ENCODE assay signal across 13 mouse cellular contexts in genomic region chr10:65215206-65215605, GRCm38 (mm10).
"Had no signal": no experiment of that assay in that cellular context is flagged by ENCODE, and none has a peak within 500 bp of the region (broad histone marks: within the 10 kb centered on the region; RNA-seq: fewer than 3 reads in every experiment).

No protein-coding gene starts in this region.

- ATAC-seq: intestine, embryonic 16.5 days; liver, postnatal 0 days; midbrain, embryonic 13.5 days had no signal

- H3K4me3 ChIP-seq: kidney, embryonic 15.5 days; limb, embryonic 12.5 days; liver, embryonic 13.5 days; lung, embryonic 15.5 days; midbrain, embryonic 13.5 days had no signal

- H3K27me3 ChIP-seq: kidney, embryonic 15.5 days; limb, embryonic 12.5 days; liver, embryonic 13.5 days; lung, embryonic 15.5 days; midbrain, embryonic 13.5 days had no signal

- DNase-seq: kidney, adult 2 months; kidney, postnatal 14 days; liver; liver, embryonic 13.5 days; liver, postnatal 0 days; thymus, adult 18-20 months; thymus, postnatal 14 days had no signal

- H3K4me1 ChIP-seq: kidney, embryonic 15.5 days; limb, embryonic 12.5 days; liver, embryonic 13.5 days; lung, embryonic 15.5 days; midbrain, embryonic 13.5 days had no signal

- H3K9me3 ChIP-seq: kidney, embryonic 15.5 days; limb, embryonic 12.5 days; liver, embryonic 13.5 days; lung, embryonic 15.5 days; midbrain, embryonic 13.5 days had no signal

- H3K27ac ChIP-seq: kidney, embryonic 15.5 days; limb, embryonic 12.5 days; liver, embryonic 13.5 days; lung, embryonic 15.5 days; midbrain, embryonic 13.5 days; stomach, postnatal 0 days had no signal

- H3K36me3 ChIP-seq: kidney, embryonic 15.5 days; limb, embryonic 12.5 days; liver, embryonic 13.5 days; lung, embryonic 15.5 days; midbrain, embryonic 13.5 days had no signal
